Mouse (Mus musculus): ENCODE measurements around the gene Tuba3b. TPM values are rescaled to one million over a fixed set of nuclear protein-coding genes. Genes with fewer than 3 reads are reported as not detected.

Tuba3b gene
- polyA plus RNA-seq (2012; rRNA removed), result 0.25 and 0.41 TPM in 2 replicates

GRCm38 (mm10) chr6:145615666-145616210, at the start of gene Tuba3b:
Gene Tuba3b (plus strand): TSS chr6:145615757.

GRCm38 (mm10) chr6:145614219-145614618, 1.3 kb upstream of the Tuba3b start, which contains the start of gene Lmntd1:
Gene Lmntd1 (minus strand): TSS chr6:145614319.

Other genes with a start within 250 kb of the Tuba3b start
- 0.41 and 0.63 TPM in 2 replicates for gene Lmntd1, start 1.4 kb upstream of the Tuba3b start, polyA plus RNA-seq (2012; rRNA removed)
- 22.2 and 23.9 TPM in 2 replicates for gene Rassf8, start 131.0 kb downstream of the Tuba3b start, polyA plus RNA-seq (2012; rRNA removed)
- 7.0 and 10.9 TPM in 2 replicates for gene Bhlhe41, start 249.8 kb downstream of the Tuba3b start, polyA plus RNA-seq (2012; rRNA removed)